In the genomic region with DNA sequence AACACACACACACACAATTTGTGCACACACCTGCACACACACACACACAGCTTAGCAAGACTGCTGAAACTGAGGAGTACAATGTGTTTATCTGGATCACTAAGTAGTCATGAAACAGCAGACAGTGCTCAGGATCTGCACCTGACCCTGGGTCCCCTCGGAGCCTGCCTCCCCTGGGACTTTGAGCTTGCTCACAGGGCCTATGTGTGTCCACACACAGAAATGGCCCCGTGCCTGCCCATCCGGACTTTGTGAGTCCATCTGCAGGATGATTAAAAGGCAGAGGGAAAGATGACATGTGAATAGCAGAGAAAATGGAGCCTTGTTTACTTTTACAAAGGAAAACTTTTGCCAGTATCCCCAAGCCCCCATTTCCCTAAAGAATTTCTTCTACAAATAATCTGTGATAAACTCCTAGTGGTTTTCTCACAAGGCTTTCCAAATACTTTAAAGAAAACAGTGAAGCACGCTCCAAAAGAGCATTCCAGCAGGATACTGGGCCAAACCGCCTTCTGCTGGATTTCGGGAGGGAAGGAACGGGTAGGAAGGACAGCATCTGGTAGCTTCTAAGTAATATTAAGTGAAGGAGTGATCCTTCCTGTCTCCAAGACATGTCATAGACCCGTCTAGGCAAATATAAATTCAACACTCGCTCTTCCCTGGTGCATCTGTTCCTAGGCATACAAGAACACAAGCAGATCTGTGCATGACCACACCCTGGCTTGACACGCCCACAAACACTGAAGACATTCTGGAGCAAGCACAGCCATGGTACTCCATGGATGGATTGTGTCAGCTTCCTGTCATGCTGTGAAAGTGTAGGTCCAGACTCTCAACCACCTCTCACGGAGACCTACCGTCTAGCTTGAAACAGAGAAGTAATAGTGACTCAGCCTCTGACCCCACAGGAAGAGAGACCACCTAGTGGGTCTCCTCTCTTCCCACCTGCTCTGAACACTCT, we compare ENCODE assay signal across 18 mouse cellular contexts. TPM values are rescaled to one million over a fixed set of nuclear protein-coding genes. Genes with fewer than 3 reads are reported as not detected.
DNase-seq lines count a peak whose midpoint lies in the region; ATAC-seq and TF ChIP-seq lines count a peak whose summit lies in the region.
"Had no signal": no experiment of that assay in that cellular context is flagged by ENCODE, and none has a peak within 500 bp of the region (broad histone marks: within the 10 kb centered on the region; RNA-seq: fewer than 3 reads in every experiment).

No protein-coding gene starts in this region.

- H3K4me2 ChIP-seq in heart, embryonic 12.5 days, result no peak overlapping the region
- H3K4me2 ChIP-seq in lung, embryonic 14.5 days, result no peak overlapping the region
- no peak overlapping the region for H3K4me2 ChIP-seq in intestine, embryonic 15.5 days (replicated peaks)
- H3K4me2 ChIP-seq in stomach, embryonic 14.5 days (replicated peaks; ENCODE audit: low read depth, low read length), result no peak overlapping the region
- H3K4me2 ChIP-seq: heart, embryonic 13.5 days; neural tube, embryonic 13.5 days had no signal

- ATAC-seq in heart, embryonic 12.5 days (ENCODE audit: insufficient number of reproducible peaks, low FRiP score), result no peak
- peak; percentile 82 for ATAC-seq in lung, embryonic 14.5 days (ENCODE audit: insufficient read depth)
- ATAC-seq in intestine, embryonic 15.5 days, result peak; percentile 47; the same call in 1 of the 2 replicates
- ATAC-seq in stomach, embryonic 14.5 days (ENCODE audit: insufficient number of reproducible peaks, insufficient read depth, low FRiP score, low read depth), result peak; percentile 42; the same call in 1 of the 2 replicates
- ATAC-seq: hindbrain, postnatal 0 days; midbrain, embryonic 16.5 days had no signal

- no peaks in the 10 kb centered on the region for H3K36me3 ChIP-seq in heart, embryonic 12.5 days
- H3K36me3 ChIP-seq in lung, embryonic 14.5 days (ENCODE audit: insufficient read depth), result no peaks in the 10 kb centered on the region
- H3K36me3 ChIP-seq in intestine, embryonic 15.5 days, result no peaks in the 10 kb centered on the region
- H3K36me3 ChIP-seq in stomach, embryonic 14.5 days (ENCODE audit: control insufficient read depth, insufficient read depth, low read length), result no peaks in the 10 kb centered on the region
- H3K36me3 ChIP-seq: G1E; heart, embryonic 13.5 days; limb, embryonic 10.5 days; neural tube, embryonic 13.5 days had no signal

- no peak overlapping the region for H3K27ac ChIP-seq in heart, embryonic 12.5 days (ENCODE audit: poor library complexity, severe bottlenecking)
- peak overlapping the region; percentile 24; the same call in 1 of the 2 replicates for H3K27ac ChIP-seq in lung, embryonic 14.5 days (ENCODE audit: low read depth)
- no peak overlapping the region for H3K27ac ChIP-seq in intestine, embryonic 15.5 days
- H3K27ac ChIP-seq in stomach, embryonic 14.5 days (ENCODE audit: low read length), result peak overlapping the region; percentile 36; the same call in 1 of the 2 replicates
- H3K27ac ChIP-seq: heart, embryonic 13.5 days; hindbrain, postnatal 0 days; limb, embryonic 10.5 days; macrophage; neural tube, embryonic 13.5 days had no signal

- no peak for TF ChIP-seq CTCF in lung, embryonic 14.5 days (IDR thresholded peaks at IDR 0.05; ENCODE audit: low read depth)

- H3K4me3 ChIP-seq in heart, embryonic 12.5 days, result no peak overlapping the region
- H3K4me3 ChIP-seq in lung, embryonic 14.5 days (ENCODE audit: low read depth, low read length), result no peak overlapping the region
- H3K4me3 ChIP-seq in intestine, embryonic 15.5 days (replicated peaks), result no peak overlapping the region
- no peak overlapping the region for H3K4me3 ChIP-seq in stomach, embryonic 14.5 days (ENCODE audit: low read depth, low read length)
- H3K4me3 ChIP-seq: heart, embryonic 13.5 days; limb, embryonic 10.5 days; neural tube, embryonic 13.5 days had no signal

- peak; percentile 10 to 18 for DNase-seq in heart, adult 9 months (ENCODE audit: low spot score in 2 of 2)
- DNase-seq in lung, embryonic 14.5 days, result peak; percentile 70
- no peak for DNase-seq in lung, postnatal 25 days (ENCODE audit: low spot score)
- no peak for DNase-seq in thymus, postnatal 14 days
- DNase-seq in right cerebral cortex, postnatal 10 days (ENCODE audit: low spot score in 2 of 2), result no peak
- DNase-seq: B cell, adult 2 months; cerebellum, adult 8-10 months; embryo, embryonic 11 days had no signal

- 0 out of 2 replicates have a peak, but pooled peaks cover 4% of the 10 kb centered on the region for H3K27me3 ChIP-seq in heart, embryonic 12.5 days (replicated peaks)
- no peaks in the 10 kb centered on the region for H3K27me3 ChIP-seq in lung, embryonic 14.5 days (ENCODE audit: insufficient read depth, low read length)
- no peaks in the 10 kb centered on the region for H3K27me3 ChIP-seq in intestine, embryonic 15.5 days (replicated peaks)
- H3K27me3 ChIP-seq in stomach, embryonic 14.5 days (ENCODE audit: control insufficient read depth, insufficient read depth, low read length), result no peaks in the 10 kb centered on the region
- H3K27me3 ChIP-seq: neural tube, embryonic 13.5 days had no signal

- no peaks in the 10 kb centered on the region for H3K4me1 ChIP-seq in heart, embryonic 12.5 days (replicated peaks)
- no peaks in the 10 kb centered on the region for H3K4me1 ChIP-seq in lung, embryonic 14.5 days (ENCODE audit: insufficient read depth)
- H3K4me1 ChIP-seq in intestine, embryonic 15.5 days (replicated peaks), result 0 out of 2 replicates have a peak, but pooled peaks cover 4% of the 10 kb centered on the region
- H3K4me1 ChIP-seq in stomach, embryonic 14.5 days (ENCODE audit: control insufficient read depth, insufficient read depth, low read length), result peaks cover 4% of the 10 kb centered on the region; the same call in 1 of the 2 replicates
- H3K4me1 ChIP-seq: heart, embryonic 13.5 days; limb, embryonic 10.5 days; neural tube, embryonic 13.5 days had no signal

- no peak overlapping the region for H3K9ac ChIP-seq in heart, embryonic 12.5 days
- no peak overlapping the region for H3K9ac ChIP-seq in lung, embryonic 14.5 days
- H3K9ac ChIP-seq in intestine, embryonic 15.5 days, result no peak overlapping the region
- no peak overlapping the region for H3K9ac ChIP-seq in stomach, embryonic 14.5 days (replicated peaks; ENCODE audit: low read depth, low read length)
- H3K9ac ChIP-seq: heart, embryonic 13.5 days; neural tube, embryonic 13.5 days had no signal

- WGBS in heart, embryonic 12.5 days, result 77% methylated on average over 12 of the region's 12 CpGs
- WGBS in lung, embryonic 14.5 days, result 38% methylated on average over 12 of the region's 12 CpGs
- 47% methylated on average over 12 of the region's 12 CpGs for WGBS in intestine, embryonic 15.5 days
- WGBS in stomach, embryonic 14.5 days, result 40% methylated on average over 12 of the region's 12 CpGs

- no peaks in the 10 kb centered on the region for H3K9me3 ChIP-seq in heart, embryonic 12.5 days (replicated peaks)
- H3K9me3 ChIP-seq in lung, embryonic 14.5 days (ENCODE audit: low read depth, low read length), result no peaks in the 10 kb centered on the region
- no peaks in the 10 kb centered on the region for H3K9me3 ChIP-seq in intestine, embryonic 15.5 days
- no peaks in the 10 kb centered on the region for H3K9me3 ChIP-seq in stomach, embryonic 14.5 days (ENCODE audit: control insufficient read depth, low read depth, low read length)
- H3K9me3 ChIP-seq: heart, embryonic 13.5 days; limb, embryonic 10.5 days; neural tube, embryonic 13.5 days had no signal

RNA-seq across cellular contexts. Expression of gene Zfp637, which starts 52.1 kb away (rescaled TPM):
- polyA plus RNA-seq in heart, embryonic 12.5 days (2016; fragmentation: Nextera tagmentation; extraction: Ambion mirVana), result 54.4 and 58.9 TPM in 2 replicates
- 151 and 160 TPM in 2 replicates for polyA plus RNA-seq in lung, embryonic 14.5 days (2014; fragmentation: Nextera tagmentation; extraction: Ambion mirVana)
- polyA plus RNA-seq in intestine, embryonic 15.5 days (2015; fragmentation: Nextera tagmentation; extraction: Ambion mirVana), result 84.7 and 90.5 TPM in 2 replicates
- polyA plus RNA-seq in stomach, embryonic 14.5 days (2014; fragmentation: Nextera tagmentation; extraction: Ambion mirVana), result 126 and 141 TPM in 2 replicates

Comparison
In these comparisons a context has a peak if more than half of its experiments do, and no peak if none do; other contexts are left out.
1. DNase-seq: peak in heart, adult 9 months (2 of 2) and lung, embryonic 14.5 days (single experiment); none in lung, postnatal 25 days (single experiment), thymus, postnatal 14 days (single experiment) and right cerebral cortex, postnatal 10 days (0 of 2).
2. H3K27ac ChIP-seq: peak in lung, embryonic 14.5 days (single experiment) and stomach, embryonic 14.5 days (single experiment); none in heart, embryonic 12.5 days (single experiment) and intestine, embryonic 15.5 days (single experiment).